Mouse (Mus musculus): Measurements from ENCODE around the gene Fmnl2. TPM values are rescaled to one million over a fixed set of nuclear protein-coding genes. Genes with fewer than 3 reads are reported as not detected.
A peak's percentile ranks its signal among the peaks of the same experiment; 100 is the strongest.

The Fmnl2 gene
- polyA plus RNA-seq, 3 experiments from 2014 or later = 0.24 to 0.47 (median 0.36) TPM

DNA sequence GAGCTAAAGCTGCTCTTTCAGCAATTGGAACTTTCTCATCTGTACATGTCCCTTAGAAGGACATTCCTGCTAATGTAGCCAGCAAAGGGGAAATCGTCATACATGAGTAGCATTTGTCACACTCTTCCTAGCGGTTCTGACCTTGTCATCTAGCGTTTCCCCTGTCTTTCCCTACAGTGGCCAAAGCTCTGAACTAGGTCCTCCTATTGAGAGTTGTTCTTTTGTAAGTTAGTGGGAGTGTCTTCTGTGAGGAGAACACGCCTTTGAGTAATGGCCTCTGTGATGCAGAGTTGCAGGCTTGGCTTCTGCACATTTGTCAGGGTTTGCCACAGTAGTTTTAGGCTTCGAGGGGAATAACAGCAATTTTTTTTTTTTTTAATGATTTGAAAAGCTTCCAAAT, 250.9 kb downstream of the Fmnl2 start:
- ATAC-seq = no peak

DNA sequence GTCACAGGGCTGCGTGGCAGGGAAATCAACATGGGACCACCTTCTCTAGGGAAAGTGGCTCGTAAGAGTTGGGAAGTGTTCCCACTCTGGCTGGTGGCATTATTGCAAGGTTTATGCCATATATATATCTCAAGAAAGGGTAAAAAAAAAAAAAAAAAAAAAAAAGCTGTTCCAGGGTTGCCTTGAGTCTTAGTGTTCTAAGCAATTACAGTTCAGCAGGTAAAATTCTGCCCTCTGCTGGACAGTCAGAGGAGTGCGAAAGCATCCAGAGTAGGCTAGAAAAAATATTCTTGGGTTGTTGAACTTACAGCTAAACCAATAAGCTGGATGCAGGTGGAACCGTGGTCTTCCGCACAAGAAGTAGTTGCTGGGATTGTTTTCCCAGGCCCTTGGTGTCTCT, 264.1 kb downstream of the Fmnl2 start:
- ATAC-seq = peak; percentile 63

DNA sequence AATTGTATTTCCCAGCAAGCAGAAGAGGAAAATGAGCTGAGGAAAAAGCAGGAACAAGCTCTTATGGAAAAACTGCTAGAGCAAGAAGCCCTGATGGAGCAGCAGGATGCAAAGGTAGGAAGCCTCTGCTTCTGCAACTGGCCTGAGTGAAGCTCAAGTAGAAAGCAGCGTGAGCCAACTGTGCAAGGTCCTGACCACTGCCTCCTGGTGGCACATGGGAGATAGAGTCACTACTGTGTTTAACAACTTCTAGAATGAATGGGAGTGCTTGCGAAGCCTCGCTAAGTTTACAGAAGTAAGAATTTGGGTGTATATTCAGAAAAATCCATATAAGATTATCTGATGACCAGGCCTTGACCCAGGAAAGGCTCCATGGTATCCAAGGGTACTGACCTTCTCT, 268.3 kb downstream of the Fmnl2 start:
- no peak for ATAC-seq

DNA sequence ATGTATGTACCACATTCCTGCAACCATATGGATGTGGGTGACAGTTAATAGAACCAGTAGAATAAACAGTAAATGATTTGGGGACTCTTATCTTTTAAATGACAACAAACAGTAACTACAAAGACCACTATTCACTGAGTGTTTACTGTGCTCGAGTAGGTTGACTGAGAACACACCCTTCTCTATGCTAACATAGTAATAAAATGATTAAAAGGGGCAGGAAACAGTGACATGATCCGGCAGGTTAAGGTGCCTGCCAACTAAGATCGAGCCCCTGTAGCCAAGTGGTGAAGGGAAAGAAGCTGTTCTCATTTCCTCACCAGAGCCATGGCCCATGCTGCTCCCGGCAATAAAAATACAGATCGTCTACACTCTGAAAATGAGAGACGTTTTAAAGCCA, 271.4 kb downstream of the Fmnl2 start:
- ATAC-seq = no peak

DNA sequence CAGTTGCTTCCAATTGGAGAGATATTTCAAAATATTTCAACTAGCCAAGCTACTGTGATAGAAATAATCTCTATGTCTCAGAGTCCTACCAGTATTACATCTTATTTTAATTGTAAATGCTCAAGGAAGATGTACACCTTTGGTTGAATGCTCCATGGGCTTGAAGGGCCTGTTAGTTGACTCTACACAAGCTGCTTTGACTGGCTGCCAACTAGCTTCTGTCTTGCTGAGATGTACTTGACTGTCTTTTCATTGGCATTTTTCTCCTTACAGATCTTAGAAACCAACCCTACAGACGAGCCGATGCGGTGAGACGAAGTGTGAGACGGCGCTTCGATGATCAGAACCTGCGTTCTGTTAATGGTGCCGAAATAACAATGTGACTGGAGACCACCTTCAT, 273.9 kb downstream of the Fmnl2 start:
- no peak for ATAC-seq

DNA sequence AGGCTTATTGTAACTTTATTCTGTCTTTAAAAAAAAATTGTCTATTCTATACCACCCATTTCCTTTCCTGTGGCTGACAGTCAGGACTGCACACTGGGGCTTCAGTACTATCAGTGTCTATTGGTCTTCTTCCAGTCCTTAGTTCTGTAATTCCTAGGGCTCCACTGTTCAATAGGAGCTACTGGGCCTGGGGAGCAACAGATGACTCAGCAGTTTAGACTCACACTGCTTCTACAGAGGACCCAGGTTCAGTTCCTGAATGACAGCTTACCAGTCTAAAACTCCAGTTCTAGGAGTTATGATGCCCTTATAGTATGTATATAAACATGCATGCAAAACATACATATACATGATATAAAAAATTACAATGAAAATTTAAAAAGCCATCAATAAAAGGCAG, 289.2 kb downstream of the Fmnl2 start:
- no peak for ATAC-seq

DNA sequence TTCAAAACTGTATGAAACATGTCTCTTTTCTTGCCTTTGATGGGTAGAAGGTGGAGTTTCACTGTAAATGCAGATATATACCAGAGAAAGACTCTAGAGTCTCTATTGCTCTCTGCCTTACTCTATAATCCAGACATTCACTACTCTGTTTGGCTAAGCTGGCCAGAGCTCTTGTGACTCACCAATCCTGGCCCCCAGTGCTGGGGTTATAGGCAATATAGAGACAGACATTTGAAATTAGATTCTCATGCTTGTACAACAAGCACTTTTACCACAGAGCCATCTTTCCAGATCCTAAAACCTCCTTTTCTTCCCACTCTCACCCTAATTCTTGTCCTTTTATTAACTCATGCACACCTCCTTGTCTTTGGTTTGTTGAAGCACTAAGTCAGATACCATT, 316.3 kb downstream of the Fmnl2 start:
- ATAC-seq = no peak

DNA sequence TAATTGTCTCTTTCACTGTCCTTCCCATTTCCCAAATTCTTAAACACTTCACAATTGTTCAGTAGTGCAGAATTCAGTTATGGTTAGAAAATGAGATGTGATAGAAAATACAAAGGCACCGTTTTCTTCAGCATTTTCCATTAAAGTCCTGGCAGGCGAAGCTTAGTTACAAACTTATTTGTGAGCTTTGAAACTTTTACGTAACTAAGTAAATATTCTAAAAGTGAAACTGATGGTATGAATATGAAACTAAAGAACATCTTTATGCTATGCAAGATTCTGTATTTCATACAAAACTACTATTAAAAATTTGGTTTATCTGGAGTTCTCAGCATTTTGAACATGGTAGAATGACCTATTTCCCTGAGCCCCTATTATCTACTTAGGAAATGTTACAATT, 321.3 kb downstream of the Fmnl2 start:
- ATAC-seq = peak; percentile 43

DNA sequence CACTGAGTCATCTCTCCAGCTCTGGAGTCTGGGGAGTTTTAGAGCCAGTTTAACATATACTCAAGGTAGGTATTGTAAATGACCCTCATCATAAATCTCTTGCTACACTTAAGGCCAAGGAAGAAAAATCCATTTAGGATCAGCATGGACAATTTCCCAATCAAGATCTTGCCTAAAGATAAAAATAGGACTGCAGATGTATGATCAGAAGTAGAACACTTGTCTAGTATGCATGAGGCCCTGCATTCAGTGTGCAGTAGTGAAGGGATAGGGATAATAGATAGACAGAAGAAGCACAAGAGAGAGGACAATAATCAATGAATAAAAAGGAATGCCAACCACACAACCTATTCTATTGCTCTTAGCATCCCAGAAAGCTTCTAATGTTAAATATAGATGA, 322.2 kb downstream of the Fmnl2 start:
- no peak for ATAC-seq

Other genes starting within 250 kb of the Fmnl2 start
- under 1 TPM; 0.13 to 0.58 (median 0.30) TPM for gene Cacnb4, start 181.0 kb upstream of the Fmnl2 start, polyA plus RNA-seq (2017; shearing (Covaris generic))
- gene Stam2, start 115.6 kb upstream of the Fmnl2 start, polyA plus RNA-seq (2017; shearing (Covaris generic)) = 10 to 100 TPM; 31.7 to 41.8 (median 40.2) TPM